Mouse (Mus musculus): Measurements from ENCODE around the gene Tmem40.

Gene Tmem40

GRCm38 (mm10) chr6:115770852-115771251 lies 8.6 kb upstream of the Tmem40 start:
- intact Hi-C loops (cut with DNase I), result no loop called here

GRCm38 (mm10) chr6:115770059-115770670 lies 8.0 kb upstream of the Tmem40 start:
- intact Hi-C loops (cut with DNase I), result no loop called here

- intact Hi-C loops (cut with DNase I), result no loop called here
Observed at GRCm38 (mm10) chr6:115768207-115768606, 6.0 kb upstream of the Tmem40 start.

- intact Hi-C loops (cut with DNase I), result no loop called here
Observed at GRCm38 (mm10) chr6:115767357-115767756, 5.1 kb upstream of the Tmem40 start.

- intact Hi-C loops (cut with DNase I), result no loop called here
Observed at GRCm38 (mm10) chr6:115764179-115764578, 2.0 kb upstream of the Tmem40 start.

GRCm38 (mm10) chr6:115760982-115761381 lies 1.2 kb downstream of the Tmem40 start:
- intact Hi-C loops (cut with DNase I), result no loop called here

- intact Hi-C loops (cut with DNase I), result no loop called here
Observed at GRCm38 (mm10) chr6:115760137-115760536, 2.1 kb downstream of the Tmem40 start.

- intact Hi-C loops (cut with DNase I), result no loop called here
Observed at GRCm38 (mm10) chr6:115759461-115759860, 2.7 kb downstream of the Tmem40 start.

- intact Hi-C loops (cut with DNase I), result no loop called here
Observed at GRCm38 (mm10) chr6:115758981-115759435, 3.2 kb downstream of the Tmem40 start.

GRCm38 (mm10) chr6:115755536-115755935 lies 6.7 kb downstream of the Tmem40 start:
- intact Hi-C loops (cut with DNase I), result no loop called here

GRCm38 (mm10) chr6:115746326-115746725 lies 15.9 kb downstream of the Tmem40 start:
- intact Hi-C loops (cut with DNase I), result no loop called here

- intact Hi-C loops (cut with DNase I), result no loop called here
Observed at GRCm38 (mm10) chr6:115743569-115743968, 18.6 kb downstream of the Tmem40 start.

- intact Hi-C loops (cut with DNase I), result no loop called here
Observed at GRCm38 (mm10) chr6:115739056-115739455, 23.2 kb downstream of the Tmem40 start.

- intact Hi-C loops (cut with DNase I), result no loop called here
Observed at GRCm38 (mm10) chr6:115734909-115735308, 27.3 kb downstream of the Tmem40 start.

- intact Hi-C loops (cut with DNase I), result no loop called here
Observed at GRCm38 (mm10) chr6:115732341-115732928, 29.8 kb downstream of the Tmem40 start.

GRCm38 (mm10) chr6:115730560-115731342 lies 31.5 kb downstream of the Tmem40 start:
- intact Hi-C loops (cut with DNase I), result no loop called here

- intact Hi-C loops (cut with DNase I), result loop anchor here (2.0 to 5.0 kb wide), 2 partner anchors 45 to 75 kb away; no protein-coding TSS in a partner anchor
Observed at GRCm38 (mm10) chr6:115727570-115727969, 34.6 kb downstream of the Tmem40 start.

- intact Hi-C loops (cut with DNase I), result loop anchor here (2.0 to 5.0 kb wide), 2 partner anchors 46 to 75 kb away; no protein-coding TSS in a partner anchor
Observed at GRCm38 (mm10) chr6:115727108-115727507, 35.1 kb downstream of the Tmem40 start.

- intact Hi-C loops (cut with DNase I), result no loop called here
Observed at GRCm38 (mm10) chr6:115722246-115722645, 40.0 kb downstream of the Tmem40 start.

- intact Hi-C loops (cut with DNase I), result no loop called here
Observed at GRCm38 (mm10) chr6:115717715-115718558, 44.3 kb downstream of the Tmem40 start.

GRCm38 (mm10) chr6:115717101-115717652 lies 45.0 kb downstream of the Tmem40 start:
- intact Hi-C loops (cut with DNase I), result no loop called here

Data from adrenal gland (tissue).